Mouse (Mus musculus): ENCODE measurements around the gene Cpb2. TPM values are rescaled to one million over a fixed set of nuclear protein-coding genes. Genes with fewer than 3 reads are reported as not detected.

The Cpb2 gene
- polyA plus RNA-seq, 1 experiment from 2014 or later: not detected

- WGBS: 88% methylated on average over 6 of the region's 6 CpGs
- DNase-seq (ENCODE audit: low spot score): no peak
- peaks cover 6% of the 10 kb centered on the region for H3K4me1 ChIP-seq
- no peak overlapping the region for H3K4me3 ChIP-seq
- H3K27me3 ChIP-seq (ENCODE audit: low read depth, poor library complexity, severe bottlenecking): no peaks in the 10 kb centered on the region
- H3K9me3 ChIP-seq (replicated peaks): no peaks in the 10 kb centered on the region
- no peak overlapping the region for H3K27ac ChIP-seq
- H3K36me3 ChIP-seq: no peaks in the 10 kb centered on the region
Observed at GRCm38 (mm10) chr14:75279716-75280115, 37.6 kb downstream of the Cpb2 start.

DNA sequence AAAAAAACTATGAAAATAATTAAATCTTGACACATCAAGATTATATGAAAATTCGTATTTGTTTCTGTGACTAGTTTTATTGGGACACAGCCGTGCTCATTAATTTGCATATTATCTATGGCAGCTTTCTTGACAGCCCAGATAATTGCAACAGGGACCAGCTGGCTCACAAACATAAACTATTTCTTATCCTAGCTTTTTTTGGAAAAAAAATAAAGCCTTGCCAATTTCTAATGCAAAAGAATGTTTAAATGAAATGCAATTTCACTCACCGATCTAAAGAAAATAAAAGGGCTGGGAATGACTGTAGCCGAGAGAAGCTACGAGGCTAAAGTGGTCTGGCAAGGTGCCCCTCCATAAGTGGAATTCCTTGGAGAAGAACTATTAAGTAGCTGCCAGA, 38.3 kb downstream of the Cpb2 start:
- Histone ChIP-seq H3K27me3 (ENCODE audit: low read depth, poor library complexity, severe bottlenecking) (no peaks in the 10 kb centered on the region), H3K27ac (no peak overlapping the region), H3K4me1 (peaks cover 12% of the 10 kb centered on the region), H3K9me3 (replicated peaks) (no peaks in the 10 kb centered on the region), H3K4me3 (no peak overlapping the region), H3K36me3 (no peaks in the 10 kb centered on the region)
- no peak for DNase-seq (ENCODE audit: low spot score)
- 83% methylated on average over 5 of the region's 5 CpGs for WGBS

GRCm38 (mm10) chr14:75283609-75284192, 41.6 kb downstream of the Cpb2 start:
- 6% methylated on average over 19 of the region's 19 CpGs for WGBS
- Histone ChIP-seq H3K27ac (peak overlapping the region; percentile 85), H3K4me1 (peaks cover 14% of the 10 kb centered on the region), H3K36me3 (no peaks in the 10 kb centered on the region), H3K4me3 (peak overlapping the region; percentile 80), H3K27me3 (ENCODE audit: low read depth, poor library complexity, severe bottlenecking) (no peaks in the 10 kb centered on the region), H3K9me3 (replicated peaks) (no peaks in the 10 kb centered on the region)
- no peak for DNase-seq (ENCODE audit: low spot score)

GRCm38 (mm10) chr14:75284193-75284915, 42.3 kb downstream of the Cpb2 start, which contains the start of gene Zc3h13:
TSS of gene Zc3h13 (plus strand) at chr14:75284373.
- Histone ChIP-seq H3K4me3 (peak within 1 kb of the TSS; percentile 80), H3K27me3 (ENCODE audit: low read depth, poor library complexity, severe bottlenecking) (no peaks in the 10 kb centered on the region), H3K9me3 (replicated peaks) (no peaks in the 10 kb centered on the region), H3K4me1 (peaks cover 14% of the 10 kb centered on the region), H3K27ac (peak within 1 kb of the TSS; percentile 85), H3K36me3 (no peaks in the 10 kb centered on the region)
- DNase-seq (ENCODE audit: low spot score): peak; percentile 97
- under 1% methylated on average over 61 of the region's 61 CpGs for WGBS

DNA sequence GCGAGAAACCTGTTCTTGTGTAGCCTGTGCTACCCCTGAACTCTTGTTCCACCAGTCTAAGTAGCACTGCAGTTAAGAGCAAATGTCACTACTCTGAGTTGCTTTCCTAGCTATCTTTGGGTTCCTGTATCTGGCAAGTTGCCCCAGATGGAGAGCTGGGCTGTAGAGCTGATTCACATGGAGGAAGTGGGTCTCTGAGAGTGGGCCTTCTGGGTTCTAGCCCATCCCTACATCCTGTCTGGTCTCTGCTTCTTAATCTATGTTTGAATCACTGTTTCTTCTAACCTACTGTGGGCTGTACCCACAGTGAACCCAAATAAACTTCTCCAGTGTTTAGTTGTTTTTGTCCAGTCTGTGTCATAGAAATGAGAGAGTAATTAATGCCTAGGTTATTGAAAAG, 59.0 kb downstream of the Cpb2 start:
- Histone ChIP-seq H3K27me3 (ENCODE audit: low read depth, poor library complexity, severe bottlenecking) (no peaks in the 10 kb centered on the region), H3K36me3 (no peaks in the 10 kb centered on the region), H3K27ac (no peak overlapping the region), H3K4me1 (peaks cover 4% of the 10 kb centered on the region; the same call in 1 of the 2 replicates), H3K4me3 (no peak overlapping the region), H3K9me3 (replicated peaks) (no peaks in the 10 kb centered on the region)
- DNase-seq (ENCODE audit: low spot score): no peak
- 100% methylated on average over 1 of the region's 1 CpGs for WGBS

DNA sequence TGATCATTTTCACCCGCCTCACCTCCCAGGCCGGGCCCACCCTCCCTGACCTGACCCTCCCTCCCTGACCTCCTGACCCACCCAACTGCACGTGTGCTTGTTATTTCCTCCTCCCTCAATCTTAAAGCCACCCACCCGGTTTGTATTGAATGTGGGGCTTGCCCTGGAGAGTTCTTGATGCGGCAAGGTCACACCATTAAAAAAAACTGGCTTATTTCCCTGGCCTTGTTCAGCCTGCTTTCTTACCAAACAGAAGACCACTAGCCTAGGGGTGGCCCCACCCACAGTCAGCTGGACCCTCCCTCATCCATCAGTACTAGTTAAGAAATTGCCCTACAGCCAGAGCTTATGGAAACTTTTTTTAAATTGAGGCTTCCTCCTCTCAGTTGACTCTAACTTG, 61.7 kb downstream of the Cpb2 start:
- H3K27me3 ChIP-seq (ENCODE audit: low read depth, poor library complexity, severe bottlenecking): no peaks in the 10 kb centered on the region
- no peak for DNase-seq (ENCODE audit: low spot score)
- H3K4me1 ChIP-seq: peaks cover 4% of the 10 kb centered on the region; the same call in 1 of the 2 replicates
- no peak overlapping the region for H3K27ac ChIP-seq
- H3K9me3 ChIP-seq (replicated peaks): no peaks in the 10 kb centered on the region
- H3K36me3 ChIP-seq: no peaks in the 10 kb centered on the region
- 30% methylated on average over 5 of the region's 5 CpGs for WGBS
- H3K4me3 ChIP-seq: no peak overlapping the region

- DNase-seq (ENCODE audit: low spot score): no peak
- Histone ChIP-seq H3K9me3 (replicated peaks) (no peaks in the 10 kb centered on the region), H3K36me3 (peaks cover 8% of the 10 kb centered on the region; the same call in 1 of the 2 replicates), H3K4me3 (no peak overlapping the region), H3K27me3 (ENCODE audit: low read depth, poor library complexity, severe bottlenecking) (no peaks in the 10 kb centered on the region), H3K4me1 (peaks cover 4% of the 10 kb centered on the region; the same call in 1 of the 2 replicates), H3K27ac (no peak overlapping the region)
Observed at GRCm38 (mm10) chr14:75307855-75308254, 65.8 kb downstream of the Cpb2 start.

GRCm38 (mm10) chr14:75309336-75309992, 67.4 kb downstream of the Cpb2 start:
- 71% methylated on average over 5 of the region's 5 CpGs for WGBS
- Histone ChIP-seq H3K4me3 (no peak overlapping the region), H3K9me3 (replicated peaks) (no peaks in the 10 kb centered on the region), H3K36me3 (peaks cover 10% of the 10 kb centered on the region; the same call in 1 of the 2 replicates), H3K27ac (no peak overlapping the region), H3K27me3 (ENCODE audit: low read depth, poor library complexity, severe bottlenecking) (no peaks in the 10 kb centered on the region), H3K4me1 (no peaks in the 10 kb centered on the region)
- no peak for DNase-seq (ENCODE audit: low spot score)

GRCm38 (mm10) chr14:75314484-75314883, 72.4 kb downstream of the Cpb2 start:
- 95% methylated on average over 2 of the region's 2 CpGs for WGBS
- no peak for DNase-seq (ENCODE audit: low spot score)

DNA sequence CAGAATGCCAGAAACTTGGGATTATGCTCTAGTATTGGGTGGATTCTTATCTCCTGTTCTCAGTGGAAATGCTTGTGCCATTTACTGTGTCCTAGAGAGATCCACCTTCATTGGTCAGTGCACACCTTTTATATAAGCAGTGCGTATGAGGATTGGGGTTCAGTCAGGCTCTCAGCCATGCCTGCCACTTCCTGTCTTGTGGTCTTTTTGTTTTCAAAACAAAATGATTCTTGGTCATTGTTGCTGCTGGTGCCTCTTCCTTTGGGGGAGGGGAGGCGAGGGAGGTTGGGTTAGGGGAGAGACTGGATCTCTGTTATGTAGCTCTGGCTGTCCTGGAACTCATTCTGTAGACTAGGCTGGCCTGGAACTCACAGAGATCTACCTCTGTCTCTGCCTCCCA, 76.6 kb downstream of the Cpb2 start:
- DNase-seq (ENCODE audit: low spot score): no peak
- Histone ChIP-seq H3K27me3 (ENCODE audit: low read depth, poor library complexity, severe bottlenecking) (no peaks in the 10 kb centered on the region), H3K36me3 (peaks cover 27% of the 10 kb centered on the region), H3K4me1 (no peaks in the 10 kb centered on the region), H3K27ac (no peak overlapping the region), H3K9me3 (replicated peaks) (no peaks in the 10 kb centered on the region), H3K4me3 (no peak overlapping the region)
- 95% methylated on average over 2 of the region's 2 CpGs for WGBS

More at GRCm38 (mm10) chr14:75314484-75314883, 72.4 kb downstream of the Cpb2 start:
- no peaks in the 10 kb centered on the region for H3K27me3 ChIP-seq (ENCODE audit: low read depth, poor library complexity, severe bottlenecking)
- no peak overlapping the region for H3K4me3 ChIP-seq
- peaks cover 12% of the 10 kb centered on the region; the same call in 1 of the 2 replicates for H3K36me3 ChIP-seq
- H3K4me1 ChIP-seq: no peaks in the 10 kb centered on the region
- no peaks in the 10 kb centered on the region for H3K9me3 ChIP-seq (replicated peaks)
- H3K27ac ChIP-seq: no peak overlapping the region

- Histone ChIP-seq H3K36me3 (peaks cover 42% of the 10 kb centered on the region), H3K4me3 (no peak overlapping the region), H3K27ac (no peak overlapping the region), H3K4me1 (no peaks in the 10 kb centered on the region), H3K27me3 (ENCODE audit: low read depth, poor library complexity, severe bottlenecking) (no peaks in the 10 kb centered on the region), H3K9me3 (replicated peaks) (no peaks in the 10 kb centered on the region)
- DNase-seq (ENCODE audit: low spot score): no peak
- 97% methylated on average over 5 of the region's 5 CpGs for WGBS
Observed at GRCm38 (mm10) chr14:75320269-75320668, 78.2 kb downstream of the Cpb2 start.

DNA sequence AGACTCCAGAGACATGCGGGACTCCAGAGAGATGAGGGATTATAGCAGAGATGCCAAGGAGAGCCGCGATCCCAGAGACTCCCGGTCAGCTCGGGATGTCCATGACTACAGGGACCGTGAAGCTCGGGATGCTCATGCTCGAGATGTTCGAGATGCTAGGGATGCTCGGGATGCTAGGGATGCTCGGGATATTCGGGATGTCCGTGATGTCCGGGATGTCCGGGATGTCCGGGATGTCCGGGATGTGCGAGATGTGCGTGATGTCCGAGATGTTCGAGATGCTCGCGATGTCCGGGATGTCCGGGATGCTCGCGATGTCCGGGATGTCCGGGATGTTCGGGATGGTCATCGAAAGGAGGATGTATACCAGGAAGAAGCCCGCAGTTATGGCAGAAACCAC, 81.3 kb downstream of the Cpb2 start:
- no peak for DNase-seq (ENCODE audit: low spot score)
- 97% methylated on average over 32 of the region's 32 CpGs for WGBS
- no peak overlapping the region for H3K4me3 ChIP-seq
- no peaks in the 10 kb centered on the region for H3K9me3 ChIP-seq (replicated peaks)
- H3K36me3 ChIP-seq: peaks cover 56% of the 10 kb centered on the region
- no peaks in the 10 kb centered on the region for H3K4me1 ChIP-seq
- H3K27me3 ChIP-seq (ENCODE audit: low read depth, poor library complexity, severe bottlenecking): no peaks in the 10 kb centered on the region
- no peak overlapping the region for H3K27ac ChIP-seq

GRCm38 (mm10) chr14:75328062-75328461, 86.0 kb downstream of the Cpb2 start:
- Histone ChIP-seq H3K9me3 (replicated peaks) (no peaks in the 10 kb centered on the region), H3K4me1 (no peaks in the 10 kb centered on the region), H3K27me3 (ENCODE audit: low read depth, poor library complexity, severe bottlenecking) (no peaks in the 10 kb centered on the region), H3K27ac (no peak overlapping the region), H3K36me3 (peaks cover 79% of the 10 kb centered on the region), H3K4me3 (no peak overlapping the region)
- DNase-seq (ENCODE audit: low spot score): no peak
- 92% methylated on average over 8 of the region's 8 CpGs for WGBS
